Mouse (Mus musculus): ENCODE measurements at regions not wholly inside any gene's neighbourhood (a gene's known extent, or its start where the extent isn't known, plus 50 kb on each side); places are given as distances from the start of the nearest gene placed in this dataset.
A peak's percentile ranks its signal among the peaks of the same experiment; 100 is the strongest.

DNA sequence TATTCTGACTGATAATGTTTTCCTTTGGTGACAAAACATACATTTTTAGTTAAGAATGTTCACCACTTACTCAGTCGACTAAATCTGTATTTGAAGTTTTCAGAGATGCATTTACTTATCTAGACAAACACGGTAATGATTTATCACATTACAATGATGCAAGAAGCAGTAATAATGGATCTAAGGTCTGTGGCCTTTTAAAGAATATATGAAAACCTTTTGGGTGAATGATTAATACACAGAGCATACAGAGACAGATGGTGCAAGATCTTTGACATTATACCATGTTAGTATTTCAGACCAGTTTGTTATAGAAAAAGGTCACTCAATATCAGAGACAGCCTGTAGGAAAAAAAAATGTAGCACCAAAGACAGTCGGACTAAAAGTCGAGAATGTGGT is 1004.2 kb upstream of the Ncam2 start:
- H3K4me2 ChIP-seq (ENCODE audit: low read depth, low read length, severe bottlenecking) = no peak overlapping the region
- 89% methylated on average over 4 of the region's 4 CpGs for WGBS

DNA sequence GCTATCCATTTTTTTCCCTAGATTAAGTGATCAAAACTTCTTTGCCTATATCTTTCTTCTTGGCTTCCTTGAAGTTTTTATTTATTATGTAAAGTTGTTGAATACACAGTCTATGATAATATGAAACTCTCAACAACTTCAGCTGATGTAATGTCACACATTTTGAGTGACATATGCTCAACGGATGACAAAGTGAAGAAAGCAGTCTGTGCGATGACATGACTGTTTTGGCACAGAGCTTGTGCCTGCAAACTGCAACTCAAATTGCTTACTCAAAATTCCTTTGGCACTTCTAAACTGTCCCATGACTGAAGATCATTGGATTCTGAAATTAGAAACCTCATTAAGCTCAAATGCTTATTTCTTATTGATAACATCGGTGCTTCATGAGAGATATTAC is 997.7 kb upstream of the Ncam2 start:
- DNase-seq (ENCODE audit: low spot score) = no peak
- no peak for ATAC-seq (replicated peaks; ENCODE audit: low FRiP score)

More for the DNA sequence above, 1004.2 kb upstream of the Ncam2 start:
- Histone ChIP-seq H3K4me1 (replicated peaks; ENCODE audit: control insufficient read depth, insufficient read depth, low read length) (no peaks in the 10 kb centered on the region), H3K9me3 (ENCODE audit: control insufficient read depth, low read length) (no peaks in the 10 kb centered on the region), H3K27me3 (ENCODE audit: control insufficient read depth, insufficient read depth, low read length) (no peaks in the 10 kb centered on the region), H3K9ac (ENCODE audit: low read length) (no peak overlapping the region), H3K36me3 (ENCODE audit: control insufficient read depth, insufficient read depth, low read length) (no peaks in the 10 kb centered on the region), H3K27ac (ENCODE audit: low read depth, low read length) (no peak overlapping the region), H3K4me3 (ENCODE audit: low read depth, low read length) (no peak overlapping the region)
- ATAC-seq (replicated peaks; ENCODE audit: low FRiP score) (no peak), DNase-seq (ENCODE audit: low spot score) (no peak)

DNA sequence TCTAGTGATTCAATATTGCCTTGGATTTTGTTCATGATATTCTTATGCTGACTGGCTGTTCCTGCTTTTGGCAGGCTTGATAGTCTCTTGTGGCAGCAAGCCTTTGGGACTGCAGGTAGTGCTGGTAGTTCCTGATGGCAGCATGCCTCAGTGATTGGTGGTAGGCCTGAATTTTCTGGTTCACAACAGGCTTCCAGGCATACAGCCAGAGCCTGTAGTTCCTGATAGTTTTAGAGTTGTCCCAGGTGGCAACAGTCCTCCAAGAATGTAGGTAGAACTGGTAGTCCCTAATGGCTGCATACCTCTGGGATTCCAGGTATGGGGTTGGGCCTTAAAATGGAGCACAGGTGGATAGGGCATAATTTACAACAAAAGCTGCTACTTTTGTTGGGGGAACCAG is 987.7 kb upstream of the Ncam2 start:
- no peak for DNase-seq (ENCODE audit: low spot score)
- no peak for ATAC-seq (replicated peaks; ENCODE audit: low FRiP score)
- H3K27me3 ChIP-seq (ENCODE audit: control insufficient read depth, insufficient read depth, low read length) = no peaks in the 10 kb centered on the region
- no peak overlapping the region for H3K4me3 ChIP-seq (ENCODE audit: low read depth, low read length)
- H3K27ac ChIP-seq (ENCODE audit: low read depth, low read length) = no peak overlapping the region
- no peaks in the 10 kb centered on the region for H3K36me3 ChIP-seq (ENCODE audit: control insufficient read depth, insufficient read depth, low read length)
- H3K4me2 ChIP-seq (ENCODE audit: low read depth, low read length, severe bottlenecking) = no peak overlapping the region
- H3K9ac ChIP-seq (ENCODE audit: low read length) = no peak overlapping the region
- no peaks in the 10 kb centered on the region for H3K4me1 ChIP-seq (replicated peaks; ENCODE audit: control insufficient read depth, insufficient read depth, low read length)
- no peaks in the 10 kb centered on the region for H3K9me3 ChIP-seq (ENCODE audit: control insufficient read depth, low read length)

More for the DNA sequence above, 997.7 kb upstream of the Ncam2 start:
- Histone ChIP-seq H3K27ac (ENCODE audit: low read depth, low read length) (no peak overlapping the region), H3K27me3 (ENCODE audit: control insufficient read depth, insufficient read depth, low read length) (no peaks in the 10 kb centered on the region), H3K36me3 (ENCODE audit: control insufficient read depth, insufficient read depth, low read length) (no peaks in the 10 kb centered on the region), H3K4me3 (ENCODE audit: low read depth, low read length) (no peak overlapping the region), H3K9me3 (ENCODE audit: control insufficient read depth, low read length) (no peaks in the 10 kb centered on the region), H3K9ac (ENCODE audit: low read length) (no peak overlapping the region), H3K4me1 (replicated peaks; ENCODE audit: control insufficient read depth, insufficient read depth, low read length) (no peaks in the 10 kb centered on the region), H3K4me2 (ENCODE audit: low read depth, low read length, severe bottlenecking) (no peak overlapping the region)
- whole genome bisulfite sequencing = 88% methylated on average over 3 of the region's 3 CpGs

DNA sequence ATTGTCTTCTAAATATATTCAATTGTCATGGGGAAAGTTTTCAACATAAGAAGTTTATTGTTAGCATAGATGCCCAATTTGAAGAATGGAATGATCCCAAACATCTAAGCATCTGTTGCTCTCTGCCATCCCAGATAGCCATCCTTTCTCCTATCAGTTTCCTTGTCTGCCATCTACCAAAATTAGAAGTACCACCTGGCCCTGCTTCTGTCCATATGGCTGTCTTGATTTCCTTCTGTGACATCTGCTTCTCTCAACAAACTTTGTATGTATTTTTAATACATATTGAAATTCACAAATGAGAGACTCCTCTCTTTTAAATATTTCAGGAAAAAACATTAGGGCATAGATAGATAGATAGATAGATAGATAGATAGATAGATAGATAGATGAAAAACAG is 945.1 kb upstream of the Ncam2 start:
- DNase-seq (ENCODE audit: low spot score) (no peak), ATAC-seq (replicated peaks; ENCODE audit: low FRiP score) (no peak)

DNA sequence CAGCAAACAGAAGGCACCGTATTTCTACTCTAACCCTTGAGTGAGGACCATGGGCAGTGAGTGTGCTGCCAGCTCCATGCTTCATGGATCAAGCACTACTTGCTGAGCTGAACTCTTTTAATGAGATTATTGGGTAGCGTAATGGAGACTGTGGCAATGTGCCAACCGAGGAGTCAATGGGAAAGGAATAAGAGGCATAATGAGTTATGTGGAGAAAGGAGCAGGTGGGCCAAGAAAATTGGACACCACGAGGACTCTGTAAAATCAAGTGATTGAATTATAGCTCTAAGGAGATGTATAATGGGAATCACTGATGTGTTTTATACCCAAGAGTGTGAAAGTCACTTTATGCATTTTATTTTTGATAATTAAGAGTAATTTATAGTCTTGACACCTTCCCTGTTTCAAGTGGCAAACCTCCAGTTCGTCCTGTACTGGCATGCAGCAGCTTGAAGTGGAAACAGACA is 934.3 kb upstream of the Ncam2 start:
- Histone ChIP-seq H3K4me2 (ENCODE audit: low read depth, low read length, severe bottlenecking) (no peak overlapping the region), H3K4me1 (replicated peaks; ENCODE audit: control insufficient read depth, insufficient read depth, low read length) (no peaks in the 10 kb centered on the region), H3K9ac (ENCODE audit: low read length) (no peak overlapping the region), H3K27ac (ENCODE audit: low read depth, low read length) (no peak overlapping the region), H3K36me3 (ENCODE audit: control insufficient read depth, insufficient read depth, low read length) (no peaks in the 10 kb centered on the region), H3K9me3 (ENCODE audit: control insufficient read depth, low read length) (no peaks in the 10 kb centered on the region), H3K27me3 (ENCODE audit: control insufficient read depth, insufficient read depth, low read length) (no peaks in the 10 kb centered on the region), H3K4me3 (ENCODE audit: low read depth, low read length) (no peak overlapping the region)
- ATAC-seq (replicated peaks; ENCODE audit: low FRiP score) (peak; percentile 82), DNase-seq (ENCODE audit: low spot score) (no peak)
- 60% methylated on average over 5 of the region's 5 CpGs for WGBS

More for the DNA sequence above, 945.1 kb upstream of the Ncam2 start:
- Histone ChIP-seq H3K27ac (ENCODE audit: low read depth, low read length) (no peak overlapping the region), H3K4me1 (replicated peaks; ENCODE audit: control insufficient read depth, insufficient read depth, low read length) (no peaks in the 10 kb centered on the region), H3K9me3 (ENCODE audit: control insufficient read depth, low read length) (no peaks in the 10 kb centered on the region), H3K36me3 (ENCODE audit: control insufficient read depth, insufficient read depth, low read length) (no peaks in the 10 kb centered on the region), H3K4me3 (ENCODE audit: low read depth, low read length) (no peak overlapping the region), H3K9ac (ENCODE audit: low read length) (no peak overlapping the region), H3K4me2 (ENCODE audit: low read depth, low read length, severe bottlenecking) (no peak overlapping the region), H3K27me3 (ENCODE audit: control insufficient read depth, insufficient read depth, low read length) (no peaks in the 10 kb centered on the region)

DNA sequence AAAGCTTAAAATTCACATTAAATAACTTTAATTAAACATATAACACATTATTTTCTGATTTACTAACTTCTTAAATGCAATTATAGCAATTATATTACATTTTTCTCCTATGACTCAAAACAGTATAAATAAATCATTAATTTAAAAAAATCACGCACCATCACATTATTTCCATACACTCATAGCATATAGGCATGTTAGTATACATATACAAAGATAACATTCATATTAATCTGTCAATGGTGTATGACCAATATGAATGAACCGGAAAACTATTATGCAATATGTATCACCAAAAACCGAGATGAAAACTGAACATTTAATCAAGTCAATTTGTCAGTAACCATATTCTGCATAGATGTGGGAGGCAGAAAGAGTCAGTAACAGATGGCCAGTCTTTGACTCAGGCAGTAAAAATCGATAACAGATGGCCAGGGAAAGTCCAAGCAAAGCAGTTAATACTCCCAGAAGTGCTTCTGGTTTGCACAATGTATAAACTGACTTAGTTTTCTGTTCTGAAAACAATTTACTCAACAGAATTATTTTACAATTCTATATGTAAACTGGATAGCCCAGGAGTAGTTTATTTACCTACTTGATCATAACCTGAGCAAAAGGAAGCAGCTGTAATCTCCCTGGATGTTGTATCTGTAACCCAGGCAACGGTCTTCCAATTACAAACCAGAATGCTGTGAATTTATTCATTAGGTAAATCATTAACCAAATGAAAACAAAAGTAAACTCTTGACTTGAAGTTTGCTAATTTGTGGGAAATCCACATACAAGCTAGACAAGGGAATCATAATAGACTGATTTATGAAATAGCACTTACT is 928.0 kb upstream of the Ncam2 start:
- ATAC-seq (replicated peaks; ENCODE audit: low FRiP score) (peak; percentile 78; the same call in 1 of the 2 replicates), DNase-seq (ENCODE audit: low spot score) (no peak)
- H3K4me1 ChIP-seq (replicated peaks; ENCODE audit: control insufficient read depth, insufficient read depth, low read length) = no peaks in the 10 kb centered on the region

More for the DNA sequence above, 928.0 kb upstream of the Ncam2 start:
- 80% methylated on average over 5 of the region's 5 CpGs for WGBS
- no peak overlapping the region for H3K9ac ChIP-seq (ENCODE audit: low read length)
- no peak overlapping the region for H3K4me3 ChIP-seq (ENCODE audit: low read depth, low read length)
- no peaks in the 10 kb centered on the region for H3K9me3 ChIP-seq (ENCODE audit: control insufficient read depth, low read length)
- H3K4me2 ChIP-seq (ENCODE audit: low read depth, low read length, severe bottlenecking) = no peak overlapping the region
- no peaks in the 10 kb centered on the region for H3K36me3 ChIP-seq (ENCODE audit: control insufficient read depth, insufficient read depth, low read length)
- H3K27ac ChIP-seq (ENCODE audit: low read depth, low read length) = no peak overlapping the region
- no peaks in the 10 kb centered on the region for H3K27me3 ChIP-seq (ENCODE audit: control insufficient read depth, insufficient read depth, low read length)
